Mouse (Mus musculus) cortical plate, adult 2 months (tissue): Measurements from ENCODE around the gene Rab3ip.

Experiments used
- CTCF ChIP-seq: fragments of 200-500 bp; IDR thresholded peaks from 2 replicates; pipeline ENCODE4 v1.5.1; 2011; ENCODE audit warnings: mild to moderate bottlenecking, control low read depth, low read length; ENCODE audit not compliant: insufficient read depth; ENCODE audit errors: extremely low read depth
- POLR2A ChIP-seq: fragments of 200-500 bp; IDR thresholded peaks from 2 replicates; pipeline ENCODE4 v1.6.1; 2011; ENCODE audit warnings: mild to moderate bottlenecking, low read length, control low read depth; ENCODE audit not compliant: insufficient read depth; ENCODE audit errors: extremely low read depth

- no peak for TF ChIP-seq CTCF
- TF ChIP-seq POLR2A, result no peak
Observed at GRCm38 (mm10) chr10:116920641-116921040, 29.9 kb downstream of the Rab3ip start.
